Mouse (Mus musculus) heart, postnatal 10 days (tissue): ENCODE results near the gene Mab21l3. TPM values are rescaled to one million over a fixed set of nuclear protein-coding genes. Genes with fewer than 3 reads are reported as not detected.

ENCODE experiments used
- DNase-seq, 2 experiments: peaks; one replicate each; pipeline ENCODE4 v3.0.0; 2021
- intact Hi-C: fragments of 180-260 bp; cut with DNase I; formaldehyde crosslinking; loops from one replicate; pipeline ENCODE4 v1.15.1; 2025
- total RNA-seq, 2 experiments: library from RNA; stranded (reverse); gene quantifications; 2 replicates each; pipeline ENCODE4 v1.2.3; 2021

Gene Mab21l3
- total RNA-seq, 2 experiments from 2014 or later = 0.12 TPM; not detected in 1

DNA sequence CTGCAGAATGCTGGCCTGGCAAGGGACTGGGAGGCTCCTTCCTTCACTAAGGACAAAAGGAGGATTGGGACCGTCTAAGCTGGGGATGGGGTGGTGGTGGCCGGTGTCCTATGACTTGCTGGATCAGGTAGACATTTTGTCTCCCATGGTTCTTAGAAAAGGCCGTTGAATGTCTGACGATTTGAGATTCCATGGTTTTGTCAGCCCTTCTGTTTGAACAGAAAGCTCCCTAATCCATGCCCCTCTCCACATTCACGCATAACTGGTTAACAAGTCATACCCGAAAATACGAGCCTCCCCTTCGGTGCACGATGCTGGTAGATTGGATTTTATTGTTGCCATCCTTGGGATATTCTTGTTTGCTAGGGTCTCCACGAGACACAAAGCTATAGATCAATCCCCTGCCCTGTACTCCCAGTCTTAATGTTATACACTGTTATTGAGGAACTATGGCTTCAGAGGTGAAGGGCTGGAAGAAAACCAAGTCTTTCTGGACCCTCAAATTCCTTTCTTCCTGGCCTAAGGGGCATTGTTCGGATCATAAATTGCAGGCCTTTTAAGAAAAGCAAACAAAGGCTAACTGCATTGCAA lies 43.7 kb downstream of the Mab21l3 start:
- DNase-seq = no peak
- intact Hi-C loops = no loop called here

GRCm38 (mm10) chr3:101804331-101804730 lies 44.4 kb downstream of the Mab21l3 start:
- DNase-seq = peak; percentile 80 to 85

DNA sequence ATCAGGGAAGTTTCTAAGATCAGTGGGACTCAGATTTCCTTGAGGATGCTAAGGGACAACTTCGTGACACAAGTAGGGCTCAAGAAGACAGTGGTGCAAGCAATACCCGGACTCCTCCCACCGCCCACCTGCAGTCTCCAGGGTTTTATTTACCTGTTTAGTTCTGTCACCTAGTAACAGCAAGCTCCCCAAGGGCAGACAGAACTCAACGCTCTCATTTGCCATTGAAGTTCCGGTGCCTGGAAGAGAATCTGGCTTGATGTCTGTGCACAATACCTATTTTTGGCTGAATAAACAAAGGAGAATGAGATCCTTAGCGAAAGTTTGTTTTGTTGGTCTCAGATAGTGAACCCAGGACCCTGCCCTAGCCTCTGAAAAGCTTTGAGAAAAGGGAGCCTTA lies 45.0 kb downstream of the Mab21l3 start:
- intact Hi-C loops = loop anchor here (2.0 kb wide), 1 partner anchor 199 kb away; the partner anchor contains the start of gene Atp1a1
- peak; percentile 52 to 59 for DNase-seq

More at GRCm38 (mm10) chr3:101804331-101804730, 44.4 kb downstream of the Mab21l3 start:
- intact Hi-C loops = no loop called here

GRCm38 (mm10) chr3:101802746-101803145 lies 46.0 kb downstream of the Mab21l3 start:
- DNase-seq = no peak
- intact Hi-C loops = loop anchor here (2.0 kb wide), 1 partner anchor 198 kb away; the partner anchor contains the start of gene Atp1a1

DNA sequence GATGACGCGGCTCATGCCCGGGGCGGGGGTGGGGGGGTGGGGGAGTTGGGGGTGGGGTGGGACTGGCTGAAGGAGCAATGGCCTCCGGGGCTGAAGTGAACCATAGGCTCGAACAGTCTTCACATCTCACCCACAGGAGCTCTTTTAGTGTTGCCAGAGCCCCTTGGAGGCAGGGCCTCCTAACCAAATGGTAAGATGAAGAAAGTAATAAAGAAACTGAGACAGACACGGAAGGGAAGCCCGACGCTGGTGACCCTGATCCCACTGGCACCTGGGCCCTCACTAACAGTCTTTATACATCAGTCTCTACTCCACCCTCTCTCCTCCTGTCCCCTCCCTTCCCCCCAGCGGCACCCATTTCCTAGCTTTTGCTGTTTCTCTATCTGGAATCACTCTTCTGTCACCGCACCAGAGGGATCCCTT lies 48.2 kb downstream of the Mab21l3 start:
- no peak for DNase-seq
- intact Hi-C loops = no loop called here

GRCm38 (mm10) chr3:101799852-101800595 lies 48.7 kb downstream of the Mab21l3 start:
- DNase-seq = peak; percentile 50 to 56
- intact Hi-C loops = no loop called here

DNA sequence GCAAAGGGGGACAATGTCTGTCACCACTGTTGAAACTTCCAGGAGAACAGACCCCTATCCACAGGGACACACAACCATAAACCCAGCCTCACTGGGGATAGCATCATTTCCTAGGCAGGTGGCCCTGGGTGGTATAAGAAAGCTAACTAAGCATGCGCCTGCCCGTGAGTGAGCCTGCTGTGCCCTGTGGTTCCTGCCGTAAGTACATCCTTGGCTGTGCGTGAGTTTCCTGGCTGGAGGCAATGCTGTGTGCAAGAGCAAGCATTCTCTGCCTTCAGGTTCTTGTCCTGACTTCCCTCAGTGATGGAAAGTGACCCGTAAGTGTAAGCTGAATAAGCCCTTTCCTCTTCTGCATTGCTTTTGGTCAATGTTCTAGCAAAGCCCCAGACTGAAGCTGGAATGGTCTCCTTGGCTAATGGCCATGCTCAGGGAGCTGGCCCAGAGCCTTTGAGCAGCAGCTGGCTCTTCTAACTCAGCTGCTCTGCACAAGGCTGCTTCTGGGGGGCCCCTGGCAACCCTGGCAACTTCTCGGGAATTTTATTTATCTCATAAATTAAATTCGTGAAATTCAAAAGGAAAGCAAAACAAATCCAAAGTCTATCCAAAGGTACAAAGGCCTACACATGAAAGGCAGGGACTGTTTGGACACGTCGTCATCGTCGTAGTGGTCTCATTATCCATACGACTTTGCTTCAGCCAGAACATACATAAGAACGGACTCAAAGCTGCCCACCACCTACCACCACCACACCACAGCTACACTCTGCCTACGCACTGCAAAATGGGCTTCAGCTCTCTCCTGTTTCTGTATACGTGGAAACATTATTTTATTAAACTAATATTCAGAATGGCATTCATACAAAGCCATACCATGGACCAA lies 50.7 kb downstream of the Mab21l3 start:
- DNase-seq = peak; percentile 53 to 65
- intact Hi-C loops = loop anchor here (2.0 kb wide), 1 partner anchor 87 kb away; no protein-coding TSS in a partner anchor

DNA sequence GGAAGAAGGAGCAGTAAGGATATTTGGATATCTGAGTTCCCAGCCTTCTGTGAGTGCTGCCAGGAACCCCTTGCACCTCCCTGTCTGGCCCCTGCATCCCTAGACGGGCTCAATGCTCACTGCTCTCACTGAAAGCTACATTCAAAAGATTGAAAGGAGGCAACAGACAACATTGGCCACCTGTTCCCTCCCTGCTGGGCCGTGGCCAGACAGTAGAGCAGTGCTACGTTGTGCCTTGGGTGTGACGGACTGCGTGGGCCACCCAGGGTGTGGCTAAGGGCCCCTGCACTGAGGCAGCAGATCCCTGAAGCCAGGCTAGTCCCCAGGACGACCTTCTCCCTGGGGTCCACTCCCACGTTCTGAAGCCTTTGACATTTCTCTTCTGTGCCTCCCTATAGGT lies 52.5 kb downstream of the Mab21l3 start:
- intact Hi-C loops = loop anchor here (2.0 kb wide), 1 partner anchor 85 kb away; no protein-coding TSS in a partner anchor

GRCm38 (mm10) chr3:101795387-101796039 lies 53.2 kb downstream of the Mab21l3 start:
- no peak for DNase-seq
- intact Hi-C loops = loop anchor here (2.0 kb wide), 1 partner anchor 85 kb away; no protein-coding TSS in a partner anchor

More for the DNA sequence above, 52.5 kb downstream of the Mab21l3 start:
- DNase-seq = peak in 1 of 2 experiments; percentile 34

GRCm38 (mm10) chr3:101794666-101795065 lies 54.1 kb downstream of the Mab21l3 start:
- intact Hi-C loops = no loop called here
- DNase-seq = no peak

DNA sequence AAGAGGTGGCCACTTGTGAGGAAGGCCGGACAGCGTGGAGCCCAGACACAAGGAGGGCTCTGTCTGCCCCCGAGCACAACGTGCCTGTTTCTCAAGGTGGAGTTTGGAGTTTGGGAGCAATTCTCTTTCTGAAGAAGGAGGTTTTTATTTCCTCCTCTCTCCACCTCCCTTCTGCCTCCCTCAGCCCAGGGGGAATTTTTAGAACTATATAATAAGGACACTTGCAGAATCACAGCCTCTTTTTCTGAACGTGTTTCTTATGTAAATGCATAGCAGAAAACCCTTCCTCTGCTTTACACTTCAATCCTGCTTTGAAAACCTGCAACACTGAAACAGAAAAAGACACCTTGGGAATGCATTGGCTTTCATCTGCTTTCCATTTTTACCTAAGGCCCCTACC lies 54.7 kb downstream of the Mab21l3 start:
- DNase-seq = no peak
- intact Hi-C loops = no loop called here

DNA sequence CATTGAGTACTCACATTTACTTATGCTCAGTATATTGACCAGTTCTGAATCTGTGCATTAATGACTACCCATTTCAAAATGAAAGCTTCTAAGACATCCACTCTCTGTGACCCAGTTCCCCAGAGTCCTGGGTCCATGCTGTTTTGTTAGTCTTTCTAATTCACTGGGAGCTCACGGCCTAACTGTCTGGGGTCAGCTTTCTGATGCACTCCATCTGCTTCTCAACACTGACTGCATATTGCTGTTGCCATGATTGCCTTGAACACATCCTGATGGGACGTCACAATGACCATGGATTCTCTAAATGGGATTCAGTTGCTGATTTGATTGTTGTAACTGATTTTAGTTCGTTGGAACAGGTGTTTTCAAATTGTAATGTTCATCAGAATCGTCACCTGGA lies 56.6 kb downstream of the Mab21l3 start:
- intact Hi-C loops = no loop called here

DNA sequence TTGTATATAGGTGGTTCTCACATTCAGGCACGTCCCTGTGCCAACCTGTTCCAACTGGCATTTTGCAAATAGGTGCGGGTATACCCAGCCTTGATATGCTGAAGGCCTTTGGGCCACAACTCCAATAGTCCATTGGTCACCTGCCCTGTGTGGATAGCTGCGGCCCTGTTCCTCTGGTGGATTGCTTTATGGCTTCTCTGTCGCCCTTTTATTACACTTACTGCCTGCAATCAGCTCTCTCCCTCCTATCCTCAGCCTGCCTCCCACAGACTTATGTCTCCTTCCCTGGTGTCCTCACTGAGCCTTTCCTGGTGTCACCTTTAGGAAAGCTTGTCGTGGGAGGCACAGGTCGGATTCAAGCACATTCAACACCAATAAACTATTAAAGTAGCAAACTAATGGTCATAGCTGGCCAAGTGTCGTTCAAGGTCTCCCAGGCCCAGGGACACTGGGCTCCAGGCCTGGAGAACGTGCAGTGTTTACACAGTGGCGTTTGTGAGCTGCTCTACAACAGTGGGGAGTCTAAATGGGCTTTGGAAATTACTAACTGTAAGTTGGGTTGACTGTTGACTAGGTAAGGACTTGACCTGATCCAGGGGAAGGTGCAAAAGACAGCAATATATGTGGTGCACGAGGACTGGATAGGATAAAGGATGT lies 63.9 kb downstream of the Mab21l3 start:
- no peak for DNase-seq
- intact Hi-C loops = loop anchor here (5.0 kb wide), 1 partner anchor 73 kb away; no protein-coding TSS in a partner anchor

More for the DNA sequence above, 56.6 kb downstream of the Mab21l3 start:
- DNase-seq = no peak

GRCm38 (mm10) chr3:101783793-101784192 lies 65.0 kb downstream of the Mab21l3 start:
- intact Hi-C loops = loop anchor here (5.0 kb wide), 1 partner anchor 71 kb away; no protein-coding TSS in a partner anchor
- DNase-seq = no peak

GRCm38 (mm10) chr3:101780874-101781483 lies 67.8 kb downstream of the Mab21l3 start:
- intact Hi-C loops = loop anchor here (5.0 kb wide), 1 partner anchor 69 kb away; no protein-coding TSS in a partner anchor
- no peak for DNase-seq

GRCm38 (mm10) chr3:101778896-101779665 lies 69.7 kb downstream of the Mab21l3 start:
- intact Hi-C loops = no loop called here

DNA sequence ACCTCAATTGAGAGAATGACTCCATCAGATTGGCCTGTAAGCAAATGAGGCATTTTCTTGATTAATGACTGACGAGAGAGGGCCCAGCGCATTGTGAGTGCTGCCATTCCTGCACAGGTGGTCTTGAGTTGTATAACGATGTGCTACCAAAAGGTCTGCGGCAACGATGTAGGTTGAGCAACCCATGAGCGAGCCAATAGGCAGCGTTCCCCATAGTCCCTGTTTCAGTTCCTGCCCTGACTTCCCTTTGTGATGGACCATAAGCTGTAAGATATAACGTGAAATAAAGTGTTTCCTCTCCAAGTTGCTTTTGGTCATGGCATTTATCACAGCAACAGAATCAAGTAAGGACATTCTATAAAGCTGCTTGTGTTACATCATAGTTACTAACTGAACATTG lies 73.0 kb downstream of the Mab21l3 start:
- DNase-seq = no peak
- intact Hi-C loops = no loop called here

More at GRCm38 (mm10) chr3:101778896-101779665, 69.7 kb downstream of the Mab21l3 start:
- DNase-seq = peak; percentile 65 to 73

- no peak for DNase-seq
- intact Hi-C loops = no loop called here
Measured at GRCm38 (mm10) chr3:101770540-101770939, 78.2 kb downstream of the Mab21l3 start.
